Mouse (Mus musculus): Measurements from ENCODE around the gene Tmem178b.

DNA sequence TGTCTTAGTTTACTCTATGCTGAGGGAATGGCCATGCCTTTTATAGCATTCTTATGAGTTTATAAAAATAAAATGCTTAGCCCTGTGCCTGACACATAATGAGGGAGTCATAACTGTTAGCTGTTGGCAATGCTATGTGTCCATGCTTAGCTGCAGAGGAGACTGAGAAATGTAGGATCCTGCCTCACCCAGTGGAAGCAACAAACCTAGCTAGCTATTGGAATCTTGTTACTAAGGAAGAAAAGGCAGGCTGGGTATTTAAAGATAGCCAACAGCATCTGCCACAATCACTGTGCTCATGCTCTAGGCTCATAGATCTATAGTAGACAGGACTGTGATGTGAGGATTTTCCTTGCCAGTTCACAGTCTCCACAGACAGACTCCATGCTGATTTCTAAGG, 97.2 kb downstream of the Tmem178b start:
- TF ChIP-seq EP300 (IDR thresholded peaks at IDR 0.05; ENCODE audit: low read depth): no peak
- TF ChIP-seq CTCF (IDR thresholded peaks at IDR 0.05; ENCODE audit: low read depth): no peak
